Mouse (Mus musculus) cerebellum, adult 11-12 months (tissue): ENCODE data around the gene Fam78a.
"Not testable (repeated sequence)": the region's sequence is repeated elsewhere in the genome, so short reads cannot be mapped to it uniquely, and the experiment has no call there.

Experiments
- DNase-seq: peaks from one replicate; pipeline ENCODE4 v3.0.0; 2022

Fam78a gene

DNA sequence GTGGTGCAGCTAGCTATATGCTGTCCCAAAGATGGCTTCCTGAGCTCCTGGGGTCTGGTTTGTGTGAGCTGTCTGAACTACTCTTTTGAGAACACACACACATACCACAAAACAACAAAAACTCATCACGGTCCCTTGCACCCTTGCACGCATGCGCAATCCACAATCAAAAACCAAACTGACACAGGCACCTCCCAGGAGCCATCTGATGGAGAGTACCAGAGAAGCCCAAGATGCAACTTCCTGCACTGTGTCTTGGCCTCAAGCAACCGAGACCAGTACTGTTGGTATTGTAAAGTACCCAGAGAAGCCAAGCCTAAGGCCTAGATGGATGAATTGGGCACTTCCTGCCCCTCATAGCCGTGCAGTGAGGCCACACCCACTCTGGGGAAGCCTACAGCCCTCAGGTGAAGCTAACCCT is 19.3 kb downstream of the Fam78a start:
- DNase-seq = no peak

DNA sequence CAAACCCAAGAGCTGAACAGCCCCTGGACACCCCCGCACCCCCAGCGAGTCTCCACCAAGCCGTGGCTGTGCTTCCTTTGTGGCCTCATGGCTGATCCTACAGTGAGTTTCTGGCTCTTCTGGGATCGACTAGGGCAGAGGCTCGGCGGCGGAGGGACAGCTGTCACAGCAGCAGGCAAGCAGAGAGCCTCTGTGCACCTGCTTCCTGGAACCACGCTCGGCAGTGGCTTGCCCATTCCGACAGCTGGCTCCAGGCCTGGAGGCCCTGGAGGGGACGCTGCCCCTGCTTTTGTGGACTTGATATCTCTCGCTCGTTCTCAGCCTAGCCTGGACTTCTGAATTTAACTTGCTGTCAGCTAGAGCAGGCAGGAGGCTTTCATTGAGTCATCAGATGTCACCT is 19.7 kb downstream of the Fam78a start:
- DNase-seq = no peak

DNA sequence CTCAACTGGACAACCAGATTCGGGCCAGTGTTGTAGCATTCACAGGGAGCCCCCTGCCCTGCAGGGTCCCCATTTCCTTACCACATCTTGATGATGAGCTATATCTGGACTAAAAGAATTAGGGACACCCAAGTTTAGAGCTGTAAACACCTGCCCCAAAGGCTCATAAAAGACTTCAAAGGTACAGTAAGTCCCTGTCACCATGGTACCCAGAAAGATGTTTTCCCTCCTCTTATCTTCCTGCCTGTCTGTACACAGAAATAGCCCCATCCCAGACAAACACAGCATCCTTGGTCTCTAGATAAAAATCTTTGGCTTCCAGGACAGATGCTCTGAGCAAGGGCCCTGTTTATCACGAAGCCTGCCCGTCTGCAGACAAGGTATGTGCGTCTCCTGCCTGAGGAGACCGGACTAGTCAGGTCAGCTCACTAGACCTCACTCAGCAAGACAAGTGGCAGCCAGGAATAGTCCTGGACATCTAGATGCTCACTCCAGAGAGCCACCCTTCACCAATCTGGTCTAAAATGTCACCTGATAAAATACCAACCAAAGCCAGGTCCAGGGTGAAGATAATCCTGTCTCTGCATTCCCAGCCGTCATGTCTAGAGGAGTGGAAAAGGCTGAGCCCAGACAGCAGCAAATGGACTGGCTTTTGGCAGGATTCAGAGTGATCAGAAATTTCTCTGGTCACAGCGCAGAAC is 21.1 kb downstream of the Fam78a start:
- no peak for DNase-seq

DNA sequence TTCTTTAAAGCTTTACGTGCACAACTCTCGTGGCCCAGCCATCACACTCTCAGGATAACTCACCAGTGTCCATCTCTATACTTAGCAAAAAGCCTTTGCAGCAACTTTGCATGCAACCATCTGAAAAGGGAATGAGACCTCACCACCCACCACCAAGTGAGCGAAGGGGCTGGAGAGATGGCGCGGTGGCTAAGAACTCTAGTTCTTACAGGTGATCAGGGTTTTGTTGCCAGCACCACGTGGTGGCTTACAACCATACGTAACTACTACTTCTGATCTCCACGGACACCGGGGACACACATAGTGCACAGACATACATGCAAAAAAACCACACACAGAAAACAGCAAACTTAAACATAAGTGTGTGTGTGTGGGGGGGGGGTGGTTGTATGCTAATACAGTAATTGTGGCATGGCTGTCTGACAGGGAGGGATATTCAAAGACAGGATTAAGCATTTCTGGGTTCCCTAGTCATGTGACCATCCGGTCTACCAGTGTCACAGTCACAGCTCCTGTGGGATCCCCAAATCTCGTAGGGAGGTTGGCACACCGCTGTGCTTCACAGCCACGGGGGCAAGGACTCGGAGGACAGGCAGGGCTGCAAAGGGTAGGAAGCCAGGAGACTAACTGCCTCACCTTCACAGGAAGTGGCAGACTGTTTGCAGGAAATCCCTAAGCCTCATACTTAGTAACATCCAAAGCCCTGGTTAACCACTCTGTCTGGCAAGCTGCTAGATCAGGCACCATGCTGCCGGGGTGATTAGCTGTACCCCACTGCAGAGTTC is 21.8 kb downstream of the Fam78a start:
- DNase-seq = no peak

DNA sequence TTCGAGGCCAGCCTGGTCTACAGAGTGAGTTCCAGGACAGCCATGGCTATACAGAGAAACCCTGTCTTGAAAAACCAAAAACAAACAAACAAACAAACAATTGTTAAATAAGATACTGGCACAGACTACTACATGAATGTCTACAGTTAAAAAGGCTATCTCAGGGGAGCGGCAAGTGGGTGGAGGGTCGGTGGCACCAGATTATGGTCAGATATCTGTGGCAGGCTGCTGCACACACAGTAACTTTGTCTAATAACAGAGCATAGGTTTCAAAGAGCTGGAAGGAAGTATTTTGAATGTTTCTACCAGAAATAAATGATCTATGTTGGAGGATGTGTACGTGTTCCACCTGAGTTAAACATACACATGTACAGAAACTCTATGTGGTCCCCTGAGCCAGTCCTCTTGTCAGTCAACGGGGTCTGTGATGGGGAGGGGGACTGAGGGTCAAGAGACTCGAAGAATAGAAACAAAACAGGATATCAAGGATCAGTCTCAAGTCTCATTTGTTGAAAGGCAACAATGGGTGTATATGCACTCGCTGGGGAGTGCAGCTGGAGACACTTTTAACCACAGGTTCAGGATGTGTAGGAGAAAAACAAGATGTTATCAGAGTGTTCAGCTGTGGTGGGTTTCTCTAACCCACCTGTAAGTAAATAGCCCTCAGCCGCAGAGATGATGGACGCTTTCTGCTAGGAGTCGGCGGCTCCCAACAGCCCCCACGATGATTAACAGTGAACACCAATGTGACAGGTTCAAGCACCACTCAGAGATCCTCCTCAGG is 22.7 kb downstream of the Fam78a start:
- DNase-seq = no peak

DNA sequence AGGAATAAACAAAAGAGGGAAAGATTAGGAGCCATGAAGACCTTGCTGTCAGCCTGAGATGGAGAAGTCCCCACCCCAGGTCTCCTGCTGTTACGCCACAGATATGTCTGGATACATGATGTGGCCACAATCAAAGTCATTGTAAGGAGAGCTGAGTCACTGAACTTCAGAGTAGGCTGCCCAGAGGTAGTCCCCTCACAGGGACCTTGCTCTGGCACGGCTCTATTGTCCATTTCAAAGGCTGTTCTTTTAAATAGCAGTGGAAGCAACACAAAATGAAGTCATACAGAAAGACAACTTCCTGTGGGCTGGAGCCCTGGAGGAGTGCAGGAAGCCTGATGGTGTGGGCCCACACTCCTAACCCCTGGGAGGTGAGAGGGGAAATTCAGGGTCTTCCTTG is 23.5 kb downstream of the Fam78a start:
- no peak for DNase-seq

DNA sequence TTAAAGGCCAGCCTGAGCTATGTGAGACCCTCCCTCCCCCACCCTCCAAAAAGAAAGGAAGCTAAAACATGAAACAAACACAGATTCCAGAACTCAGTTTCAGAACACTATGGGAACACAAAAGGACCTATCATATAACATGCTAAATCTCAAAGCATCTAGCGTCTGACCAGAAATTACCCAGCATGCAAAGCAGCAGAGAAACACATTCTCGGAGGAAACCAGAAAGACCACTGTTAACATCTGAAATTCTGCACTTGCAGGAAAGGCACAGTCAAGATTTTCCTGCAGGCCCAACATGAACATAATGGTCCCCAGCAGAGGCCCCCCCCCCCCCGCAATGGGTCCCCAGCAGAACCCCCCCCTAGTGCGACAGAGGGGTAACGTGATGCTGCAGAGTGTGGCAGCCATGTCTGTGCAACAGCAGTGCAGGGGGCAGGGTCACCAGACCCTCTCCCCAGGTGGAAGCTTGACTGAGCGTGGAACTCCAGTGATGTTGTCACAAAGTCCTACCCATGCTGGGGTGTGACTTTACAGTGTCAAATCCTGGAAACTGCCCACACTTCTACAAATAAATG is 24.3 kb downstream of the Fam78a start:
- DNase-seq = no peak

DNA sequence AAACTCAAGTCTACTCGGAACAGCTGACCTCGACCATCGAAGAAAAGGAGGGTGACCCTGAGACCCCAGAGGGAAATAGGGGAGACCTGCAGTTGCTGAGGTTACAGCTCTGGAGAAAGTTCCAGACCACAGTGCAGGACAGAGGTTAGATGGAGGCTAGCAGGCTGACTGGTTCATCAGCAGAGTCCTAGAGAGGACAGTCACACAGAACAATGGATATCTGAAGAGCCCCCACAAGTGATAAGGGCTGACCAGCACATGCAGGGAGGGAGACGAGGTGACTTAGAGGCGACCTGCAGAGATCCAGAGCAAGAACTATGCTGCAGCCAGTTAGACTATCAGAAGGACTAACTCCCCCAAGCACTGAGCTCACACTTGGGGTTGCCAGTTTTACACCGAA is 25.0 kb downstream of the Fam78a start:
- no peak for DNase-seq

DNA sequence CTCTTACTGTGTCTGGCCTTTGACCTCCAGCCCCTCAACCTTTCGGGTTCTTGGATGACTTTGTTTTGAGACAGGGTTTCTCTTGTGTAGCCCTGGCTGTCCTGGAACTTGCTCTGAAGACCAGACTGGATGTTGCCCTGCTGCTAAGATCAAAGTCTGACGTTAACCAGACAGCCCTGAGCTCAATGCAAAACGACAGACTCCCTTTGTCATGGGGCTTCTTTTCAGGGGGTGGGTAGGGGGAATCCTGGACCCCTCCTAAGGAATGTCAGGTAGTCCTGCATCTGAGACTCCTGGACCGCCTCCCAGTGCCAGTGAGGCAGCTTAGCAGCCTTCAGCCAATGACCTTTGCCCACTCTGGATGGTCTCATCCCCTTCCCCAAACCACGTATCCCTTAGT is 25.9 kb downstream of the Fam78a start:
- no peak for DNase-seq

DNA sequence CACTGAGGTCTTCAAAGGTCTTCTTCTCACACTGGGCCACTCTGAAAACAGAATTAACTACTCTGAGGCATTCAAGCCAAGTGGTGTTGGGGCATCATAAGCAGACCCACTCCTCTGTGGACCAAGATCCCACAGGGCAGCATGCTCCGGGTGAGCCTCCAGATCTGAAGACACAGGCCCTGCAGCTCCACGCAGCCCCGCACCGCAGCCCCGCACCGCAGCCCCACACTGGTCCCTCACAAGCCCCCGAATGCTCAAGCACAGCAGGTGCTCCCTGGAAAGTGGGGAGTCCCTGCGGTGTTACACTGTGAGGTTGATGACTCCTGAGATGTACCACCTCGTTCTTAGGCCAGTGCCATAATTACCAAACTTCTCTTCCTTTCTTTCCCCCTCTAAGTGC is 26.4 kb downstream of the Fam78a start:
- no peak for DNase-seq

DNA sequence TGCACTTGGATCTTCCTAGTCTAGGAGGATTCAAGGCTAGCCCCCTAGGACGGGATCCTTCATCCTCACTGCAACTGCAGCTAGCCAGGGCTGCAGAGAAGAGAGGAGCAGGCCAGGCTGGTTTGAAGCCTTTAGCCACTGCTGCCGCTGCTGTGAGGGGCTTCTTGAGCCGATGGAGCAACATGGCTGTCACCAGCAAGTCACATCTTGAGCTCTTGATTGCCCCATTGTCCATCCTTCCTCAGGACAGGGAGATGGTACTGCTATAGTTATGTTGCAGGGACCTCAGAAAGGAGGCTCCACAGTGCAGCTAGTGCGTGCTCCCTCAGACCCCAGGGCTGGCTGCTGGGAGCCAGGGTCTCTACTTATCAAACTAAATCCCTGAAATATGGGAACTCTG is 26.9 kb downstream of the Fam78a start:
- DNase-seq = no peak

DNA sequence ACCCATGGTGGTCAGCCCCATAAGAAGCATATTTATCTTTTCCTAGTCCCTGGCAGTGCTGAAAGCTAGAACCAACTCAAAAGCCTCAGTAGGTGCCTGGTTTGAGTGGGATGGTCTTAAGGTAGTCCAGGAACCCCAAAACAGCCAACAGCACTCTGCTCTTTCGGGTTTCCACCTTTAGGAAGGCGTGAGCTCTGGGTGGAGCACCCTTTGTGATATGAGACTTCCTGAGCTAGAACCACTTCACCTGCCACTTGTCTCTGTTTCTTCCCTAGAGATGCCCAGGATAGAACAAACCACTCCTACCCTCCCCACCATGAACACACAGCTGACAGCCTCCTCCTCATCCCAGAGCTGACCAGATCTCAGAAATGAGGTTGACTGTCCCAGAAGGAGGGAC is 27.3 kb downstream of the Fam78a start:
- DNase-seq = no peak

DNA sequence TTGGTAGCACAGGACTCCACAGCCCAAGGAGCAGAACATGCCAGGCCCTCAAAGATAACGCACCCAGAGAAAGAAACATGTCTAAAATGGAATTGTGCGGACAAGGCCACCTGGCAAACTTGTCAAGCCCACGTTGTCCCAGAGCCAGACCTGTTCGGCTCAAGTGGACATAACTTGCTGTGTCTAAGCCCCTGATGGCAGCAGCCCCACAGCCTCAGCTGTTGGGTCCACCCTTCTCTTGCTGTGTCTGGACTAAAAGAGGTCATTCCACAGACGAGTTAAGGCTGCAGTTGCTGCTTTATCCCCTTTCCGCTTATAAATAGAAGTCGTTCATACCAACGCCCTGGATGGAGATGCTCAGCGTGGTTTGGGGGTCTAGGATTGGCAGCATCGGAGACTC is 28.1 kb downstream of the Fam78a start:
- DNase-seq = no peak

DNA sequence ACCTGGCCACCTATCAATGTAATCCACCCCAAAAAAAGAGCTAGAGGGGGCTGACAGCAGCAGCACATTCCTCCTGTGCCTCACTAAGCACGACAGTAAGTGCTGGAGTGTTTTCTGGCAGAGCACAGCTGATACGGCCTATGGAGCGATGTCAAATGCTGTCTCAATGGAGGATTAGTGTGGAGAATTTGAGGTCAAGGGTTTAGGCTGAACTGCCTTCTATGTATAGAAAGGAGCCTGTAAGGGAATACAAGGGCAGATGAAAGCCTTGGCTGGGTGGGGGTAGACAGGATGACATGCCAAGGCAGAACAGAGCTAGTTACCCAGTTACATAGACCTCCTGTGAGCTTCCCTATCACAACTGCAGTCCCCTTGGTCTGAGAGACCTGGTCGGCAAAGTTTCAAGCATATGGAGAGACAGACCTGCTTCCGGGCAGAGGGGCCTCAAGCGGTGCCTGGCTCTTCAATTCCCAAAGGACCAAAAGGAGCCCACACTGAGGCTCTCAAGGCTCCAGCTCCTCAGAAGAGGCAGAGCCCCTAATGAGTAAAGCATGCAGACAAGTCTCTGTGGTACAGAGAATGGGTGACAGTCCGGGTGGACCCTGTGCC is 29.2 kb downstream of the Fam78a start:
- DNase-seq = no peak

DNA sequence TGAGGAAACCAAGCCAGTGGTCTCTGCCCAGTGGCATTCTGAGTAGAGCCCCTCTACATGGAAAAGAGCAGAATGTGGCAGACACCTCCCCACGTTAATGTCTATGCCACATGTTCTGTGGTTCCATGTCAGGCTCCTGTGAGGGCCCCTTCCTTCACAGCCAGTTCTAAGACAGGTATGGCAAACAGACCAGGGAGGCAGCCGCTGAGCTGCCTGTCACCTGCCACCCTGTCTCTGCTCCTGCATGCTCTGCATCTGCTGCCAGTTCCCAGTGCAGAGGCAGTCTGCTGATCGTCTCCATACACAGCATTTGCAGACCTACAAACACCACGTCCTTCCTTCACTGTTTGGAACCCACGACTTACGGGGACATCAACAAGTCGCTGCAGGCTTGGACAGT is 32.2 kb downstream of the Fam78a start:
- no peak for DNase-seq

DNA sequence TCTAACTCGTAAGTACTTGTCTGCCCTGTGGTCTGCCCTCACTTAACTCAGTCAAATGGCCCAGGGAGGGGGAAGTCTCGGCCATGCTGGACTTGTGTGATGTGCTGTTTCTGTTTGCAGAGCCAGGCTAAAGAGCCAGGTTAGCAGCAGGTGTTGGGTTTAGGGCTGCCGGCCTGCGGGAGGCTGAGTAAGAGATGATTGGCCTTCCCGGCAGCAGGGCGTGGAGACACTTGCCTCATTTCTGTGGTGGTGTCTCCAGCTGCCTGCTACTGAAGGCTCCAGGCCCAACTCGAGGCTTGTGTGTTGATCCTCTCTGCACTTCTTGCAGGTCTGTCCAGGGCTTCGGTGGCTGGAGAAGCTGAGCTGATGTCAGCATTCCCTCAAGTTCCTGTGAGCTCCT is 32.9 kb downstream of the Fam78a start:
- no peak for DNase-seq

DNA sequence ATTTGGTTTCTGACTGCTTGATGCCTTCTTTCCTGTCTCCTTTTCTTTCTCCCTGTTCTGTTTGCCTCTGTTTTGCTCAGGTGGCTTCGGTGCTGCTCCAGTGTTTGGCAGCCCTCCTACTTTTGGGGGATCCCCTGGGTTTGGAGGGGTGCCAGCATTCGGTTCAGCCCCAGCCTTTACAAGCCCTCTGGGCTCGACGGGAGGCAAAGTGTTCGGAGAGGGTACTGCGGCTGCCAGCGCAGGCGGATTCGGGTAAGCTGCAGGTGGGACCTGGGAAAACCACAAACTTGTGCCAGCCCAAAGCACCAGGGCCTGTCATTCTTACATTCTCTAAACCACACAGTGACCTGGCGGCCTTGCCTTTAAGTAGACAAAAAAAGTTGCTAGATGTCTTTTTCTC is 37.3 kb downstream of the Fam78a start:
- peak; percentile 23 for DNase-seq

DNA sequence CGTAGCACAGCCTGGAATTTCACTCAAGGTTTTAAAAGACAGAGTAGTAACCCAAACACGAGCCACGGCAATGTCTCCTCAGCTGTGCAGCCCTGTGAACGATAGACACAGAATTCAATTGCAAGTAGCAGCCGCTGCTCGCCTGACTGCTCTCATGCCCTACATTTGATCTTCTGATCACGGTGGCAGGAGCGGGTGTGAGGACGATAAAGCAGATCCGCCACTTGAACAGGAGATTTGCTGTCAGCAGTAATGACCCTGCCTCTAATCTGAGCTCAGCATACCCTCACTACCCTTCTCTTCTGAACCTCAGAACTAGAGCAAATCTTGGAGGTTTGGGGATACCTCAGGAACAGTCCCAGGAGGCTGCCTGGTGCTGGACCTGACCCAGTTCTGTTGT is 38.6 kb downstream of the Fam78a start:
- DNase-seq = no peak

DNA sequence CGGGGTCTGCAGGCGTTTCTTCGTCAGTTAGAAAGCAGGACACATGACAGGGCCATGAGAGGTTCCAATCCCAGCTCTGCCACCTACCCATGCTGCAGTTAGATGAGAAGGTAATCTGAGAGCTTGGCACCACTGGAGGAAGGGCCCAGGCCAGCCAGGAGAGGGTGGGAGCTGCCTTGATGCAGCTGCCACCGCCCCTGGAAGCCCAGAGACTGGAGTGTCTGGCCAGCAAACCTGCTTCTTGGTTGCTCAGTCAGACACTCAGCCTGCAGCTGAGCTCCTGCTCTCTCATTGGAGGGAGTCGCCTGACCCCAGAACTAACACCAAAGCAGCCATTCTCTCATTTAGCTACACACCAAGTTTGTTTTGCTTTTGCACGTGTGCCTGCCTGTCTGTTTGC is 39.3 kb downstream of the Fam78a start:
- no peak for DNase-seq

DNA sequence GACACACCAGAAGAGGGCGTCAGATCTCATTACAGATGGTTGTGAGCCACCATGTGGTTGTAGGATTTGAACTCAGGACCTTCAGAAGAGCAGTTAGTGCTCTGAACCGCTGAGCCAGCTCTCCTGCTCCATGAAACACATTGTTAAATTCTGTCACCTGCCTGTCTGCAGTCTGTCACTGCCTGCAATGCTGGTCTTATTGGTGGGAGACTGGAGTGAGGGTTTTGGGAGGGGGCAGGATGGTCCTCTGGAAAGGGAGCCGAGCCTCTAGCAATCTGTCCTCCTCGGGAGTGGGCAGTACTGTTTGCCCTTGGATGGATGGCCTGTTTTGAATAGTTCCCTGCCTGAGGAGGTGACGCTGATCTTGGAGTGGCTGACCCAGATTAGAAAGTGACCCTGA is 40.8 kb downstream of the Fam78a start:
- DNase-seq = no peak

DNA sequence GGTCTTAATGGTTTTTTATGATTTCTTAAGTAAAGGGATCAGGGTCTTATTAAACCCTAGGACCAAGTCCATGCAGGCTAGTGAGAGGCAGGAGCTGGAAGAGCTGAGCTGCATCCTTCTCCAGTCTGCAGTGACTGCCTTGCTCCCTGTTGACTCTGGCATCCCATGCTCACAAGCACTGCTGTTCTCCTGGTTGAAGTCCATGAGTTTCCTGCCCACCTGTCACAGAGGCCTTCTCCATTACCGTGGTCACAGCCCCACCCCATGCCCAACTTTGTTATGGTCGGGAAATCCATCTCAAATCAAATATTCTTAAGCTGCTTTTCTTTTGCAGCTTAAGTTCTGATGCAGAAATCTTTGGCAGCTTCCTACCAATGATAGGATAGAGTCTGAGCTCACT is 43.6 kb downstream of the Fam78a start:
- no peak for DNase-seq

DNA sequence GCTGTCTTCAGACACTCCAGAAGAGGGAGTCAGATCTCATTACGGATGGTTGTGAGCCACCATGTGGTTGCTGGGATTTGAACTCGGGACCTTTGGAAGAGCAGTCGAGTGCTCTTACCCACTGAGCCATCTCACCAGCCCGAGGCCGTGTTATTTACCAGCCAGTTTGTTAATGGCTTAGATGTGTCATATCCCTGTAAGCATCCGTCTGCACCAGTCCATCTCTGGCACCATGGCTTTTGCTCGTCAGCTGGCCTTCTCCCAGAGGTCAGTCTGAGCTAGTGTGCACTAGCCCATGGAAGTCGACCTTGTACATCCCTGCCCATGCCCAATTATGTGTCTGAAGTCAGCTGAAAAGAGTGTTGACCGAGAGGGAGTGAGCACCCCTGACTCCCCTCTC is 44.0 kb downstream of the Fam78a start:
- not testable (repeated sequence) for DNase-seq

DNA sequence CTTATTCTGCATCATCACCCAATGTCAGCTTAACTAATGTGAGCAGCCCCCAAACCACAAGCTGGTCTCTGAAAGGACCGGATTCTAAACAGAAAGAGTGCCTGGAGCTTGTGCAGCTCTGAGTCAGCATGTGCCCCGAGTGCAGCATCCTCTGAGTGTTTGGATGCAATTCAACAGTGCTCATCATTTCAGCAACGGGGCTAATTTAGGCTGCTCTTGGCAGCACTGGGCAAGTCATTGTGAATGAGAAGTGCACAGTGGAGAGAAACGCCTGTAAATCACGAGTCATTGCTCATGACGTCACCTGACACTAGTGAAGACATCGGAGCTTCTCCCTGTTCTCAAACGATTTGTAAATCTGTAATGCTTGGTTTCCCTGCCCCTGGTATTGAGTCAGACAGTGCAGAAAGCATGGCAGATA is 46.0 kb downstream of the Fam78a start:
- peak; percentile 56 for DNase-seq
